Mouse (Mus musculus): Measurements from ENCODE around the gene Limch1. TPM values are rescaled to one million over a fixed set of nuclear protein-coding genes. Genes with fewer than 3 reads are reported as not detected.

Gene Limch1
- polyA plus RNA-seq, 1 experiment from 2014 or later: 368 TPM

DNA sequence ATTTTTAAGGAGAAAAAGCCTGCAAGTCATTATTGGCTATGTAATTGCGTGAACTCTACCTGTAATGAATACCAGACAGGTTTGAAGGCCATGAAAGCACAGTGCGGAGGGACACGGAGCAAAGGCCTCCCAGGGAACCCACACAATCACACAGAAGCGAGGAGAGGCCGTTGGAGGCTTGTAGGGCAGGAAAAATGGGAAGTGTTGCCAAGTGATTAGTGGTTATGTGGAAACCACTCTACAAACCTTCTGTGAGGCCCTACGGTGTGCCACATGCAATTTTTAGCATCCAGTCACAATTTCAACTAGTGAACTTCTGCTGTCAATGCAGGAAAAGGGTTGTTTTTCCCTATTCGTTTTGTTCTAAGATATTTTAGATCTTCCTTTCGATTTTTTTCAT, 212.5 kb downstream of the Limch1 start:
- WGBS: 68% methylated on average over 8 of the region's 8 CpGs
- Histone ChIP-seq H3K27ac (ENCODE audit: low read length) (no peak overlapping the region), H3K4me2 (replicated peaks; ENCODE audit: low read depth, low read length) (no peak overlapping the region), H3K27me3 (replicated peaks; ENCODE audit: insufficient read depth, low read length) (no peaks in the 10 kb centered on the region), H3K9me3 (ENCODE audit: low read length) (no peaks in the 10 kb centered on the region), H3K4me1 (ENCODE audit: insufficient read depth, low read depth, low read length) (no peaks in the 10 kb centered on the region), H3K36me3 (ENCODE audit: insufficient read depth, low read length) (peaks cover 15% of the 10 kb centered on the region; the same call in 1 of the 2 replicates), H3K9ac (replicated peaks; ENCODE audit: low read depth) (no peak overlapping the region), H3K4me3 (ENCODE audit: low read depth, low read length) (no peak overlapping the region)
- ATAC-seq (no peak), DNase-seq (ENCODE audit: low spot score) (no peak)
- no peak for TF ChIP-seq CTCF (IDR thresholded peaks at IDR 0.05)
- no peak for TF ChIP-seq EP300 (IDR thresholded peaks at IDR 0.05)

DNA sequence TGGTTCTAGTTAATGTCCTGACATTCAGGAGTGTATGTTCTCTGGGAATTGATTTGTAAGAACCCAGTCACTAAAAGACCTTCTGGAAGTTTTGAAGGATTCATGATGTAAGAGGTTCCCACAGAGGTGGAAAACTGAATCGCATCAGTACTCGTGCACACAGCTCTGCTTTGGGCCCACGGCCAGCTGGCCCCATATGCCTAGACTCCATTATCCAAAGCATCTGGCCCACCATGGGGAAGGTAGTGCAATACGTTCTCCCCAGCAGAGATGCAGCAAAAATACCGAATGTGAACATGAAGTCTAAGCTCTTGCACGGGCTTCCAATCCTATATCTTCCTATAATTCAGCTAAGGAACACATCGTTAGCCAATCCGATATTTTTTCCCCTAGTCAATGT, 214.3 kb downstream of the Limch1 start:
- TF ChIP-seq EP300 (IDR thresholded peaks at IDR 0.05) (no peak), CTCF (IDR thresholded peaks at IDR 0.05) (no peak)
- Histone ChIP-seq H3K9ac (replicated peaks; ENCODE audit: low read depth) (no peak overlapping the region), H3K4me1 (ENCODE audit: insufficient read depth, low read depth, low read length) (no peaks in the 10 kb centered on the region), H3K4me3 (ENCODE audit: low read depth, low read length) (no peak overlapping the region), H3K4me2 (replicated peaks; ENCODE audit: low read depth, low read length) (no peak overlapping the region), H3K27ac (ENCODE audit: low read length) (no peak overlapping the region), H3K9me3 (ENCODE audit: low read length) (no peaks in the 10 kb centered on the region), H3K27me3 (replicated peaks; ENCODE audit: insufficient read depth, low read length) (no peaks in the 10 kb centered on the region), H3K36me3 (ENCODE audit: insufficient read depth, low read length) (peaks cover 13% of the 10 kb centered on the region; the same call in 1 of the 2 replicates)
- no peak for DNase-seq (ENCODE audit: low spot score)
- no peak for ATAC-seq
- WGBS: 85% methylated on average over 8 of the region's 8 CpGs

DNA sequence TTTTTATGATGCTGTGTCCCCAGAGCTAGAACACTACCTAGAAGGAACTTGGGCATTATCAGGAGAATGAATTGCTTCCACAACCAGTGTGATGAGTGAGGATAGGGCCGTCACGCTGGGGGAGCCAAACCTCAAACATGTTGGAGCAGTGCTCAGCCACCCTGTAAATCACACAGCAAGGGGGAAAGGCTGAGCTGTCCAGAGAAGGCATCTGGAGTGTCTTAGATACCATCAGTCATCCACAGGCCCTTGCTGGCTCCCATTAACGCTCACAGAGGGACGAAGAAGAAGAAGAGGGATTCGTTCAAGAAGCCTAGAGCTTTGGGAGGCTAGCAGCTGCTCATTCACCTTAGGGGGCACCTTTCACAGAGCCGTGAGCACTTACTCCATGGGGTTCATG, 219.8 kb downstream of the Limch1 start:
- Histone ChIP-seq H3K27me3 (replicated peaks; ENCODE audit: insufficient read depth, low read length) (no peaks in the 10 kb centered on the region), H3K36me3 (ENCODE audit: insufficient read depth, low read length) (peaks cover 8% of the 10 kb centered on the region; the same call in 1 of the 2 replicates), H3K9me3 (ENCODE audit: low read length) (no peaks in the 10 kb centered on the region), H3K9ac (replicated peaks; ENCODE audit: low read depth) (no peak overlapping the region), H3K4me3 (ENCODE audit: low read depth, low read length) (no peak overlapping the region), H3K4me2 (replicated peaks; ENCODE audit: low read depth, low read length) (no peak overlapping the region), H3K27ac (ENCODE audit: low read length) (no peak overlapping the region), H3K4me1 (ENCODE audit: insufficient read depth, low read depth, low read length) (no peaks in the 10 kb centered on the region; the same call in 1 of the 2 replicates)
- WGBS: 52% methylated on average over 6 of the region's 6 CpGs
- ATAC-seq (no peak), DNase-seq (ENCODE audit: low spot score) (no peak)
- TF ChIP-seq CTCF (IDR thresholded peaks at IDR 0.05) (no peak), EP300 (IDR thresholded peaks at IDR 0.05) (no peak)

DNA sequence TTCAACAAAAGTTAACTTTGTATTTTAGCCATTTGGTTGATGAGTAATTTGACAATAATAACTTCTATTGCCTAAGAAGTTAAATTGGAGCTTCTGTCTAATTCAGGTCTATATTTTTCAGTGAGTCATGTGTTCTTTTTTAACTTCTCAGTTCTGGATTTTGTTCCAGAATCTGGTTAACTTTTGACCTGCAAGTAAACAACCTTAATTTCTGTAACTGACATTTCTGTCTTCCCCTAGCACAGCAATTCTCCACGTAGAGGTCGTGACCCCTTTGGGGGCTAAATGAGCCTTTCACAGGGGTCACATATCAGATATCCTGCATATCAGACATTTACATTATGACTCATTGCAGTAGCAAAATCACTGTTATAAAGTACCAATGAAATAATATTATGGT, 221.5 kb downstream of the Limch1 start:
- no peak overlapping the region for H3K4me2 ChIP-seq (replicated peaks; ENCODE audit: low read depth, low read length)
- WGBS: 65% methylated on average over 2 of the region's 2 CpGs
- no peak for DNase-seq (ENCODE audit: low spot score)
- no peaks in the 10 kb centered on the region for H3K27me3 ChIP-seq (replicated peaks; ENCODE audit: insufficient read depth, low read length)
- no peaks in the 10 kb centered on the region for H3K9me3 ChIP-seq (ENCODE audit: low read length)
- TF ChIP-seq CTCF (IDR thresholded peaks at IDR 0.05): no peak
- no peak for TF ChIP-seq EP300 (IDR thresholded peaks at IDR 0.05)
- no peak for ATAC-seq
- 0 out of 2 replicates have a peak, but pooled peaks cover 3% of the 10 kb centered on the region for H3K36me3 ChIP-seq (ENCODE audit: insufficient read depth, low read length)
- H3K4me3 ChIP-seq (ENCODE audit: low read depth, low read length): no peak overlapping the region
- H3K27ac ChIP-seq (ENCODE audit: low read length): no peak overlapping the region
- no peaks in the 10 kb centered on the region; the same call in 1 of the 2 replicates for H3K4me1 ChIP-seq (ENCODE audit: insufficient read depth, low read depth, low read length)
- H3K9ac ChIP-seq (replicated peaks; ENCODE audit: low read depth): no peak overlapping the region

DNA sequence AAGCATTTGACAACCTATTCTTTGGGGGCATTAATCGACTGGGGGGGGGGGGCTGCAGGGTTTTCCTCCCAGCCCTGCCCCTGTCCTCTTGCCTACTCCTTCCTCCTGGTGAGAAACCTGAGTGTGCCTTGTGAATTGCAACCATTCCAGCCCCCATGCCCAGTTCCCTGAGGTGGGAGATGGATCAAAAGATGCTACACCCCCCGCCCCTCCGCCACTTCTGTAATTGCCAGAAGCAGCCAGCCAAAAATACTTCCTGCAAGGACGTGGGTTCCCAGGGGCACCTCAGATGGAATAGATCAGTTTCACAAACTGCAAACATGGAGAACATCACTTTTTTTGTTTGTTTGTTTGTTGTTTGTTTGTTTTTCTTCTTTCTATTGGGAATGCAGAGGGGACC, 222.0 kb downstream of the Limch1 start:
- Histone ChIP-seq H3K4me1 (ENCODE audit: insufficient read depth, low read depth, low read length) (no peaks in the 10 kb centered on the region; the same call in 1 of the 2 replicates), H3K27ac (ENCODE audit: low read length) (0 out of 2 replicates have a peak overlapping the region, but pooled peaks have one; percentile 4), H3K27me3 (replicated peaks; ENCODE audit: insufficient read depth, low read length) (no peaks in the 10 kb centered on the region), H3K9ac (replicated peaks; ENCODE audit: low read depth) (no peak overlapping the region), H3K36me3 (ENCODE audit: insufficient read depth, low read length) (0 out of 2 replicates have a peak, but pooled peaks cover 3% of the 10 kb centered on the region), H3K4me3 (ENCODE audit: low read depth, low read length) (no peak overlapping the region), H3K4me2 (replicated peaks; ENCODE audit: low read depth, low read length) (peak overlapping the region; percentile 33; the same call in 1 of the 2 replicates), H3K9me3 (ENCODE audit: low read length) (no peaks in the 10 kb centered on the region)
- no peak for ATAC-seq
- TF ChIP-seq EP300 (IDR thresholded peaks at IDR 0.05): no peak
- TF ChIP-seq CTCF (IDR thresholded peaks at IDR 0.05): no peak
- 59% methylated on average over 3 of the region's 4 CpGs for WGBS
- no peak for DNase-seq (ENCODE audit: low spot score)

DNA sequence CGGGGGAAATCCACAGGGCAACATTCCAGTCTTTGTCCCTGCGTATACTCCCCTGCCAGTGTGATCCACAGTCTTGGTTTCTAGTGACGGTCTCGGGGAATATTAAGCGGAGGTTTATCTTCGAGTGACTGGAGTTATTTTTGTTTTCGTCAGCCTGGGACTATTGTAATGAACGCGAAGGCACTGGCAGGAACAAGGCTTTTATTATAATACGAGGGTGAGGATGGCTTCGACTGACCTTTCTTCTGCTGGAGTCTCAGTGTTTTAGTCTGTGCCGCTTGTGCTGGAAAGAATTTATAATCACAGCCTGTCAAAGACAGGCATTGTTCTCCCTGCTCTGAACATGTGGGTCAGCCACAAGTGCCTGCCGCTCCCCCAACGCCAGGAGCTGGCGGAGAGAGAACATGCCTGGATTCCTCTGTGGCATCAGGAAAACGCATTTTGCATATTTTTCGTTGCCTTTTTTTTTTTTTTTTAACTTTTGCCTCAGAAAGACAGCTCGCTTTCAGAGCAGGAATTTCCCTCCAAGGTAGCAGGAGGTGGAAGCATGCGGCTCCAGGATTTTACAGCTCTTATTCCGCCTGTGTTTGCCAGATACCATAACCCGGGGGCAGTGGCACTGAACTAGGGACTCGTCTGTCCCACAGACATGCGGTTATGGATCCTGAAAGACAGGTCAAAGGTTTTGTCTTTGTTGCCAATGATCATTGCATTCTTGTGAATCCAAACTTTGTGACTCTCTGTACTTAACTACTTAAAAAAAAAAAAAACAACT, 222.6 kb downstream of the Limch1 start:
- H3K36me3 ChIP-seq (ENCODE audit: insufficient read depth, low read length): 0 out of 2 replicates have a peak, but pooled peaks cover 1% of the 10 kb centered on the region
- no peaks in the 10 kb centered on the region for H3K27me3 ChIP-seq (replicated peaks; ENCODE audit: insufficient read depth, low read length)
- ATAC-seq (peak; percentile 58), DNase-seq (ENCODE audit: low spot score) (peak; percentile 38)
- 15% methylated on average over 23 of the region's 23 CpGs for WGBS
- no peaks in the 10 kb centered on the region; the same call in 1 of the 2 replicates for H3K4me1 ChIP-seq (ENCODE audit: insufficient read depth, low read depth, low read length)
- TF ChIP-seq EP300 (IDR thresholded peaks at IDR 0.05) (0 out of 2 replicates have a peak, but pooled peaks have one; percentile 17), CTCF (IDR thresholded peaks at IDR 0.05) (no peak)
- no peak overlapping the region; the same call in 1 of the 2 replicates for H3K4me3 ChIP-seq (ENCODE audit: low read depth, low read length)
- 0 out of 2 replicates have a peak overlapping the region, but pooled peaks have one; percentile 4 for H3K27ac ChIP-seq (ENCODE audit: low read length)
- H3K4me2 ChIP-seq (replicated peaks; ENCODE audit: low read depth, low read length): peak overlapping the region; percentile 33; the same call in 1 of the 2 replicates
- H3K9me3 ChIP-seq (ENCODE audit: low read length): no peaks in the 10 kb centered on the region
- no peak overlapping the region for H3K9ac ChIP-seq (replicated peaks; ENCODE audit: low read depth)
